Mouse (Mus musculus) layer of hippocampus, adult 2 months (tissue): ENCODE data around the gene Rabepk. TPM values are rescaled to one million over a fixed set of nuclear protein-coding genes. Genes with fewer than 3 reads are reported as not detected.

Source experiments
- DNase-seq, 2 experiments: peaks; one replicate each; pipeline ENCODE4 v3.0.0; 2022; ENCODE audit warnings: low spot score in 2 of 2
- H3K27ac ChIP-seq: fragments of 200-600 bp; 2 replicates; pipeline ENCODE4 v1.8.1; 2022
- H3K4me3 ChIP-seq: fragments of 200-600 bp; 2 replicates; pipeline ENCODE4 v1.8.1; 2022; ENCODE audit warnings: mild to moderate bottlenecking
- CTCF ChIP-seq: fragments of 200-600 bp; conservative IDR thresholded peaks from 2 replicates; pipeline ENCODE4 v1.8.1; 2022; ENCODE audit warnings: antibody characterized with exemption, mild to moderate bottlenecking, moderate library complexity
- total RNA-seq, 2 experiments: library from RNA; stranded (reverse); gene quantifications; 2 replicates each; pipeline ENCODE4 v1.2.3; 2021

The Rabepk gene
- total RNA-seq, 2 experiments from 2014 or later = 27.8 to 33.7 TPM

GRCm38 (mm10) chr2:34744476-34744875 is 55.2 kb downstream of the Rabepk start:
- DNase-seq = no peak
- Histone ChIP-seq H3K27ac (no peak overlapping the region), H3K4me3 (no peak overlapping the region)
- TF ChIP-seq CTCF = no peak

DNA sequence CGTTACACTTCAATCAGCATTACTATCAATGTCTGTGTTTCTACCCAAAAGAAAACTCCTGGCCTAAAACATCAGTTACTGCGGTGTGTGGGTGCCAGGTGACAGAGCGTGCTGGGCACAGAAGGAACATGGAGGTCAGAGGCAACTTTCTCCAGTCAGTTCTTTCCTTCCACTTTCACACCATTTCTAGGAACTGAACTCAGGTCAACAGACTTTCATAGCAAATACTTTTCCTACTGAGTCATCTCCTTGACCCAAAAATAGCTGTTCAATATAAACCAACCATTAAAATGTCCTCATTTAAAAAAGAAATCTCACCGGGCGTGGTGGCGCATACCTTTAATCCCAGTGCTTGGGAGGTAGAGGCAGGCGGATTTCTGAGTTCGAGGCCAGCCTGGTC is 57.0 kb downstream of the Rabepk start:
- no peak for TF ChIP-seq CTCF
- H3K27ac ChIP-seq = no peak overlapping the region

DNA sequence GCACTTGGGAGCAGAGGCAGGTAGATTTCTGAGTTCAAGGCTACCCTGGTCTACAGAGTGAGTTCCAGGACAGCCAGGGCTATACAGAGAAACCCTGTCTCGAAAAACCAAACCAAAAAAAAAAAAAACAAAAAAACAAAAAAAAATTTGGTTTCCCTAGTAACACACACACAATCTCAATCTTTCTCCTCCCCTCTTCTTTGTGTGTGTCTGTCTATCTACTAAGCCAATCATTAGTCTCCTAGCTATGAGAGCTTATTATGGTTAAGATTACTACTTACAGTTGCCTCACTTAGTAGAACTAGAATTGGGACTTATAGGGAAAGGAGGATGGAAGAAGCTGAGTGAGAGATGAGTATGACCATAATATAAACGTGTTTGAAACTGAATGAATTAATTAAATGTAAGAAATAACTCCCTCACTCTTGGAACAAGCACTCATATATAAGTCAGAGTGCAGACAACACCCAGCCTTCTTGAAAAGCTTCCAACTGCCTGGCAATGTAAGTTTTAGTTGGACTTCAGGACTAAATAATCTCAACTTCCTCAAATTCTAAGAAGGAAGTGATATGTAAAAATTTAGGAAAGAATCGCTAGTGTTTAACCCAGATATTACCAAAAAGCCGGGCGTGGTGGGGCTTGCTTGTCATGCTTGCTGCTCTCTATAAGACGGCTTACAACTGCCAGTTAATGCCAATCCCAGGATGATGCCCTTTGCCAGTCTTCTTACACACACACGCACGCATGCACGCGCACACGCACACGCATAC is 58.1 kb downstream of the Rabepk start:
- H3K27ac ChIP-seq = no peak overlapping the region
- no peak for DNase-seq
- no peak overlapping the region for H3K4me3 ChIP-seq
- no peak for TF ChIP-seq CTCF

More for the DNA sequence above, 57.0 kb downstream of the Rabepk start:
- no peak overlapping the region for H3K4me3 ChIP-seq
- DNase-seq = no peak

DNA sequence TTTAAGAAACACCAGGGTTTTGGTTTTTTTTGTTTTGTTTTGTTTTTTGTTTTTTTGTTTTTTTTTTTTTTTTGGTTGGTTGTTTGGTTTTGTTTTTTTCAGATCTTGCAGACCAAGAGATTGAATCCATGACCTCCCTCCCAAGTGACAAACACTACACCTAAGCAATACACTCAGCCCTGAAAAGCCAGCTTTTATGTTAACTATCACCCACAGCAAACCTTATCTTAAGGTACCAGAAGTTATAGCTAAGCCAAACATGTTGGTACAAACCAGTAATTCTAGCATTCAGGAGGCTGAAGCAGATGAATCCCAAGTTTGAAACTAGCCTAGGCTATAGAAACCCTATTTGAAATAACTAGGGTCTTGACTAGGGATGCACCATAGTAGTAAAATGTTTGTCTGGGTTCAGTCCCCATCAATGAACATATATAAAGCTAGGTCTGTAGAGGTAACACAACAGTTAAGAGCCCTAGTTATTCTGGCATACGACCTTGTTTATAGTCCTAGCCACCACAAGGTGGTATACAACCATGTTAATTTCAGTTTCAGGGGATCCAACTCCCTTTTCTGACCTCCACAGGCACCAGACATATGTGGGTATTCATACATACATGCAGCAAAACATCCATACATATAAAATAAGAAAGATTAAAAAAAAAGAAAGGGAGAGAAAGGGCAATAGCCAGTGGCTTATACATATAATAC is 59.9 kb downstream of the Rabepk start:
- Histone ChIP-seq H3K4me3 (no peak overlapping the region), H3K27ac (no peak overlapping the region)
- no peak for DNase-seq
- TF ChIP-seq CTCF = no peak

DNA sequence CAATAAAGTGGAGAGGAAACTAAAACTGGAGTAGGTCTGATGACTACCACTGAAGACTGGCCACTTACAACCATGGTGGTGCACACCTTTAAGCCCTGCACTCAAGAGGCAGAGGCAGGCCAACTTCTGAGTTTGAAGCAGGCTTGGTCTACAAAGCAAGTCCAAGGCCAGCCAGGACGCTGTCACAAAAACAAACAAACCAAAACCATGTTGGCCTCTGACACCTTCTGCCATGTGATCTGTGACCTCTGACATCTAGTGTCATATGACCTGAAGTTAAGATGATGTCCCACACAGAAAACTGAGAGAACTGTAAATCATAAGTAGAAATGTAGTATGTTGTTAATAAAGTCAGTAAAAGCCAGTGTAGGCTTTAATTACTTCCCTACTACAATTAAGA is 61.8 kb downstream of the Rabepk start:
- no peak overlapping the region for H3K27ac ChIP-seq
- DNase-seq = no peak
- H3K4me3 ChIP-seq = no peak overlapping the region
- no peak for TF ChIP-seq CTCF

GRCm38 (mm10) chr2:34736626-34737025 is 63.1 kb downstream of the Rabepk start:
- no peak for TF ChIP-seq CTCF
- DNase-seq = no peak

More at GRCm38 (mm10) chr2:34736626-34737025, 63.1 kb downstream of the Rabepk start:
- no peak overlapping the region for H3K27ac ChIP-seq
- no peak overlapping the region for H3K4me3 ChIP-seq

Other genes starting within 250 kb of the Rabepk start
- gene Gapvd1, start 44.7 kb downstream of the Rabepk start, total RNA-seq = 100 to 1,000 TPM in 1 of 2 experiments, 10 to 100 TPM in 1; 96.5 to 102 TPM
- gene Hspa5, start 27.9 kb downstream of the Rabepk start, total RNA-seq = 100 to 1,000 TPM; 277 to 315 TPM
- 10 to 100 TPM; 78.2 to 84.0 TPM for gene Fbxw2, start 26.4 kb upstream of the Rabepk start, total RNA-seq
- not detected for gene Gm34653, start 33.1 kb upstream of the Rabepk start, total RNA-seq
- gene Cutal, start 74.5 kb upstream of the Rabepk start, total RNA-seq = under 1 TPM; 0.15 to 0.41 TPM
- 10 to 100 TPM; 36.1 to 43.1 TPM for gene Psmd5, start 75.1 kb upstream of the Rabepk start, total RNA-seq
- gene Phf19, start 114.1 kb upstream of the Rabepk start, total RNA-seq = 1 to 10 TPM; 1.1 to 1.2 TPM
- 1 to 10 TPM; 3.5 to 3.8 TPM for gene Traf1, start 161.9 kb upstream of the Rabepk start, total RNA-seq